Mouse (Mus musculus): ENCODE measurements at regions not wholly inside any gene's neighbourhood (a gene's known extent, or its start where the extent isn't known, plus 50 kb on each side); places are given as distances from the start of the nearest gene placed in this dataset.

GRCm38 (mm10) chr5:119060886-119061285 lies 500.4 kb downstream of the Med13l start:
- DNase-seq = no peak

DNA sequence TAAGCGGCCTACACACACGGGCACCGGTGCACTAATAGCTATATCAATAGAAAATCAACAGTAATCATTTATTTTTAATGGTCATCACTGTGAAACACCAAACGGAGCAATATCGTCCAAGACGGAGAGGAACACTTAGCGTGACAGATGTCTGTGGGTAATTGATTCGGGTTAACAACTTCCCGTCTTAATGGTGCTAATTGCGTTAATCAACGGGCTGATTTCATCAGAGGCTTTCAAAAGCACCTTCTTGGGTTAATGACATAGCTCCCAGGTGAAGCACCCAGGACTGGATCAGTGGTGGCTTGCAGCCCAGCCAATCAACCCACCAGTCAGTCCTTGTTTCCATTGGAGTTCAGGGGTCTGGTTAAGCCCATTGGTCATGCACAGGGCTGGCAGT lies 502.0 kb downstream of the Med13l start:
- no peak for DNase-seq

GRCm38 (mm10) chr5:119066666-119067065 lies 506.2 kb downstream of the Med13l start:
- no peak for DNase-seq

DNA sequence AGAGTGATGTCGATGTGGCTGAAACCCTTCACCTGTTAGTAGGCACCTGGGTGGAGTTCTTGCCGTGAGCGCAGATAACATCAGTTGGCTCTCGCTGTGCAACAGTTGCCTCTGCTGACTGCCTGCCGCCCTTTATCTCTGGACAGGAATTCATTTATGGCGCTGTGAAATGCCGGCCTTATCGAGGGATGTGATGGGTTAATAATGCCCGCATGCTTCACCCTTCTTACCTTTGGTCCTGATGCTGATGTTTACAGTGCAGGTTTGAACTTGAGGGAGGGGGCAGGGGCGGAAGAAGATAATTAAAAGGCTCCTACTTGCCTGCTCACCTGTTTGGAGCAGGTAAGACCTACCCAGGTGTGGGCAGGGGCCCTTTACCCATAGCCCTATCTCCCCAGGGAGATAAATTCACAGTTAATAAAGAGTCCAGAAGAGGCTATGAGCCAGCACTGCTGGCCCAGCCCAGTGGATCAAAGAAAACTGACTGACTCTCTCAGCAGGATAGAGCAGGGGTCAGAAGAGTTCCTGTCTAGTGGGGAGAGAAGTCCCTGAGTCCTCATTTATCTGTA lies 509.4 kb downstream of the Med13l start:
- DNase-seq = no peak

GRCm38 (mm10) chr5:119072712-119073111 lies 512.2 kb downstream of the Med13l start:
- no peak for DNase-seq

- no peak for DNase-seq
Observed at GRCm38 (mm10) chr5:119080747-119081146, 520.3 kb downstream of the Med13l start.

DNA sequence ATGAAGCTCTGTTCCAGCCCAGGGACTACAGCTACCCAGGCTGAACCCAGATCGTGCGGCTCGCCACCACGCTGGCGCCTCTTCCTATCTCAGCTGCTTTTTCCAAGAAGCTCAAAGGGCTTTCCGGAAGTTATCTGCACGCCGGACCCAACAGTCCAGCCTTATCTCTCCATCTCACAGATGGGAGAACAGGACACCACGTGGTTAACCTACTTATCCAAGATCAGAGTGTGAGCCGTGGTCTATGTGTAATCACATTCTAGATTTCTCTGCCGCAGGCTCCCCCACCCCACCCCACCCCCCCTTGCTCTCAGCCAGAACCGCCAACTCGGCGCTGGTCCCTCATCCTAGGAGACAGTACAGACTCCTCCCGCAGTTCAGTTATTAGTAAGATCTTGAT lies 522.4 kb downstream of the Med13l start:
- no peak for DNase-seq

DNA sequence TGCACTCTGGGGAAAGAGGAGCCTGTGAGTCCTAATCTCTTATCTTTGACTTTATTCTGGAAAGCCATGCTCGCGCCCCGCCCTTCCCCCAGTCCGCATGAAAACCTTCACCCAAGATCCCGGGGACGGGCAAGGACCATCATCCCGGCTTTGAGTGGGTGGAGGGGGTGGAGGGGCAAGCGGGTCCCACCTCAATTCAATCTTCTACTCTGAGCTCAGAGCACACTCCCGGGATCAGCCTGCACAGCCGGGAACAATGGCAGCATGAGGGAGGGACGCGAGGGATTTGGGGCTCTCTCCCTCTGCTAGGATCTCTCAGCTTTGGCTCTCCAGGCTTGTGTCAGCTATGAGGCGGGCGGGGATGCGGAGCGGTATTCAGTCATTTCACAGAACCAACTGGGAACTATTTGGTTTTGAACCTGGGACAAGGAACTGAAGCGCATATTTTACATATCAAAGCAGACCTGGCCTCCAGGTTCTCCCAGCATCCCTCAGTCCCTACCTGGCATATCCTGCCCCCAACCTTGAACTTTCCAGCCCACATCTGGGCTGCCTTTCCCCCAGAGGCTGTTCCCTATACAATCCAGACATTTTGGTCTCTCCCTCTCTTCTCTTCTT lies 537.2 kb downstream of the Med13l start:
- no peak for DNase-seq

DNA sequence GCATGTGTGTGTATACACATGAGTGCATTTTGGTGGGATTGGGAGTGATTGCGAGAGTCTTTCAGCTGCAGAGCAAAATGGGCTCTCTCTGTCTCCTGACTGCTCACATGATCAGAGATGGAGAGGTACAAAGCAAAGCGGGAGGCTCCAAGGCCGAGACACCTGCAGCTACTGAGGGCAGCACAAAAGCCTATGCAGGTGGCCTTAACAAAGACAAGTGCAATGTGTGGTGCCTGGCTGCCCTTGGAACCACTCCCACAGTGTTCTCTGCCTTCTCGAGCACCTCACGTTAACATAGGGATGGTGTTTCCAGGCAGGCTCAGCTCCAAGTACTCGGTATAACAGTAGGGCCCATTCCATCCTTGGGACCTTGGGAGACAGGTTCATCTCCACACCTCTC lies 539.3 kb downstream of the Med13l start:
- no peak for DNase-seq

DNA sequence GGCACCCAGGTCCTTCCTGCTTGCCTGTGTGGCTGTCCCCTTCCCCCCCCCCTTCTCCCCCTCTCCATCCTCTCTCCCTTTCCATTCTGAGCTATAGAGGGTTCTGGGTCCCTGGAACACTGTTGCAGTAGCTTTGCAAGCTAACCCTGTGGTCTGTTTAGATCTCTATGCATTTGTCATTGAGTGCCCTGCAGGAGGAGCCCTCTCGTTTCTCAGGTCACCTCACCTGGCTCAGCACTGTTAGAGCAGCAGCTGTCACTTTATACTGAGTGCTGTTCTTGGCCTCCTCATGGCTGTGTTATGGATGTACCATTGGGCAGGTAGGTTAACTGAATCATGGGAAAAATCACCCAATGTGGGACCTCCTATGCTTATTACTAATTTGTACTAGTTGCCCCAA lies 543.0 kb downstream of the Med13l start:
- no peak for DNase-seq

- DNase-seq = no peak
Observed at GRCm38 (mm10) chr5:119107898-119108297, 547.4 kb downstream of the Med13l start.

GRCm38 (mm10) chr5:119109501-119109900 lies 549.0 kb downstream of the Med13l start:
- no peak for DNase-seq

- no peak for DNase-seq
Observed at GRCm38 (mm10) chr5:119114074-119114473, 553.6 kb downstream of the Med13l start.

DNA sequence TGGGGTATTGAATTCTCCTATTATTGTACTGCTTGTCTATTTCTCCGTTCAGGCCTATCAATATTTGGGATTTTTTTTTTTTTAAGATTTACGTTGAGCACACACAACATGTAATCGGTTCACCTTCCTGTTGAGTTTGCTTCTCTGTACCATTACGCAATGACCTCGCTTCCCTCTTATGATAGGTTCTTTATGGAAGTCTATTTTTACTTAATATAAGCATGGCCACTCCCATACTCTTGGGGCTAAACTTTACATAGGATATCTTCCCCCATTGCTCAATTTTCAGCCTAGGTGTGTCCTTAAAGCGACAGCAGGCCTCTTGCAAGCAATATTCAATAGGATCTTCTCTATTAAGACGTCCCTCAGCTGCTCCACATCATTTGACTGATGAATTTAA lies 544.7 kb upstream of the Tbx3 start:
- no peak for DNase-seq

DNA sequence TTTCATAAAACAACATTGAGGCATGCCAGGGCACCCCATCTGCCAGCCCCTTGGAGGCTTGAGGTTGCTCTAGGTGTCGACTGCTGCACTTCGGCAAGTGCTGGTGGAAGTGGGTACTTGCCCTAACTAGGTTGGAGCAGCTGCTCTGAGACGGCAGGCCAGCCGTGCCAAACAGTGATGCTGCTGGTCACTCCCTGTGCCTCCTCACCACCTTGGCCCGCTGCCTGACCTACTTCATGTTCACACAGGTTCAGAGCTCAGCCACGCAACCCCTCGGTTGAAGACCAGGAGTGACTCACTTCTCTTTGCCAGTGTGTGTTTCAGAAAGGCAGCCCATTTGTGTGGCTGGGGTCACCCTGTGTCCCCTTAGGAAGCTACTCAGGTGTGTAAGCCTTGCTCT lies 540.3 kb upstream of the Tbx3 start:
- DNase-seq = no peak

DNA sequence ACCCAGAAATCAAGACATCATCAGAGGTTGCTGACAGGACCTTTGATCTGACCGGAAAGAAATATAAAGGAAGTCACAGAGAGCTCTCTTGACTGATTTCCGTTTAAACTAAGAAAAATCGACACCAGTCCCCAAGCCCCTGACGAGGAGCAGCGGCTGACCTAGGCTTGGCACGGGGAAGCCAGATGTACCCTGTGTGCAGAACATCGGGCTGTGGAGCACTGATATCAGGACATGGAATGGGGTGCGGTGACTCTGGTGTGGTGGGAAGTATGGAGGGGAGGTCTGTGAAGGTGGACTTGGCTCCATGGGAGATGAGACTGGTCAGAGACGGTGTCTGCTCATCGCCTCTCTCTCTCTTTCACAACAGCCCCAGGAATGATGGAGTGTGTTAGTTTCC lies 539.0 kb upstream of the Tbx3 start:
- DNase-seq = no peak

- no peak for DNase-seq
Observed at GRCm38 (mm10) chr5:119133378-119133777, 537.1 kb upstream of the Tbx3 start.

GRCm38 (mm10) chr5:119136916-119137315 lies 533.6 kb upstream of the Tbx3 start:
- no peak for DNase-seq

GRCm38 (mm10) chr5:119137409-119137808 lies 533.1 kb upstream of the Tbx3 start:
- DNase-seq = no peak

DNA sequence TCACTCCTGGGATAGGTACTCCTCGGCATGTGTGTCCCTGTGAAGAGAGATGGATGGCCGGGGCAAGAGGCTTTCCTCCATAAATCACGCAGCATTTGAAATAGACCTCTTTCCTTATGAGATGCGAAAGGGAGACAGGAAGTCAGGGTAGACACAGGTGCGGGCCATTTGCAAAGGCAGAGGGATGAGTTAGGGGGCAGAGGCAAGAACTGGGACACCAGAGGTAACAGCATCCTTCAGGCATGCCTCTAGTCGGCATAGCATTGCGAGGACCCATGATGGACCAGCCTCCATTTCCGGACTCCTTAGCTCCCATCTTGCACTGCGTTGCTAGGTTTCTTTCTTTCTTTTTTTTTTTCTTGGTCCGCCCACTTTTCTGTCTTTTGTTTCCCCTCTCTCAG lies 532.6 kb upstream of the Tbx3 start:
- DNase-seq = no peak

DNA sequence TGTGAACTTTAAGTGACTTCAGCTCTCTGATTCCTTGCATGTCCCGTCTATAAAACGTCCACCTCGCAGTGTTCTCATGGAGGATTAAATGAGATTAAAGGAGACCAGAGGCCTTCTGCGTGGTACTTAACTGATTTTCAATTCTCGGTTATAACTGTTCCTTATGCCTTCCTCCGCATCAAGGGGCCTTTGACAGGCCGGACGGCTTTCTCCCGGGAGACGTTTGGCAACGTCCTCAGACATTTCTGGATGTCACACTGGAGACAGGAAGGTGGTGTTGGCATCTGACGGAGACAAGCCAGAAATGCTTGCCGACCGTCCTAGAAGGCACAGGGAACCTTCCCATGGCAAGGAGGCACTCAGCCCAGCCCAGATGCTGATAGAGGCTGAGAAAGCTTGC lies 532.2 kb upstream of the Tbx3 start:
- no peak for DNase-seq

- no peak for DNase-seq
Observed at GRCm38 (mm10) chr5:119139336-119139735, 531.1 kb upstream of the Tbx3 start.

DNA sequence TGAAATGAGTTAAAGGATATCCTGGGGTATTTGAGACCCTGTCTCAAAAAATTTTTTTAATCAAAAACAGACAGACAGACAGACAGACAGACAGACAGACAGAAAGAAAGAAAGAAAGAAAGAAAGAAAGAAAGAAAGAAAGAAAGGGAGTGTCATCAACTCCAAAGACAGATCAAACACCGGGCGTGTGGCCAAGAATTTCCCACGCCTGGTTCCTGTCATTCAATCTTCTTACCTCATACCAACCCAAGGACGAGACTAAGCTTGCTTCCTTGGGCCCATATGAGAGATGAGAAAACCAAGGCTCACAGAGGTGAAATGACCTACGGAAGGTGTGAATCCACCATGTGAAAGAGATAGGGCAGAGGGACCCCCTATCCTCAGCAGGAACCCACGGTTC lies 530.7 kb upstream of the Tbx3 start:
- DNase-seq = no peak

DNA sequence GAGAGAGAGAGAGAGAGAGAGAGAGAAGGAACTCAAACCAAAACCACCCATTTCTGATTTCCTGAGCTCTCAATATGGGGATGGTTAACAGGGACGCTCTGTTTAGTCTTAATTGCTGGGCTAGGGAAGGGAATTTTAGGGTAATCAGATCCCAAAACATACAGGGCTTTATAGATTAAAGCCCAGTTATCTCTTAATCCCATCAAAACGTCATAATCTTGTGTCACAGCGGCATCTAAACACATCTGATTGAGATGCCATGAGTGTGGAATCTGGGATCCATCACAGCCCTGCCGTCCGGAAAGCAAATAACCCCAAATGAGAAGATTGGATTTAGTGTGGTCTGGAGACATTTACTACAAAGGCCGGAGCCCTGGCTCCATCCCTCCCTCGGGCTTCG lies 527.1 kb upstream of the Tbx3 start:
- no peak for DNase-seq
